Mouse (Mus musculus): ENCODE measurements at regions not wholly inside any gene's neighbourhood (a gene's known extent, or its start where the extent isn't known, plus 50 kb on each side); places are given as distances from the start of the nearest gene placed in this dataset.

- Histone ChIP-seq H3K4me2 (replicated peaks; ENCODE audit: low read depth) (no peak overlapping the region), H3K27ac (replicated peaks) (no peak overlapping the region), H3K36me3 (ENCODE audit: control insufficient read depth, insufficient read depth, low read length) (no peaks in the 10 kb centered on the region), H3K4me3 (ENCODE audit: low read depth, low read length) (no peak overlapping the region), H3K4me1 (replicated peaks; ENCODE audit: control insufficient read depth, insufficient read depth) (no peaks in the 10 kb centered on the region), H3K9me3 (ENCODE audit: control insufficient read depth, low read length) (no peaks in the 10 kb centered on the region), H3K9ac (ENCODE audit: low read length) (no peak overlapping the region), H3K27me3 (ENCODE audit: control insufficient read depth, insufficient read depth, low read length) (no peaks in the 10 kb centered on the region)
- 18% methylated on average over 8 of the region's 8 CpGs for WGBS
- ATAC-seq (ENCODE audit: low FRiP score, low TSS enrichment), result no peak
- TF ChIP-seq CTCF (IDR thresholded peaks at IDR 0.05; ENCODE audit: low read depth) (peak; percentile 47), EP300 (optimal IDR thresholded peaks at IDR 0.05) (no peak)
- DNase-seq (ENCODE audit: low spot score), result no peak
Measured at GRCm38 (mm10) chr8:28579250-28579651, 1131.8 kb downstream of the Poteg start.

GRCm38 (mm10) chr8:28580821-28581220 is 1133.4 kb downstream of the Poteg start:
- no peak overlapping the region for H3K4me2 ChIP-seq (replicated peaks; ENCODE audit: low read depth)
- H3K9me3 ChIP-seq (ENCODE audit: control insufficient read depth, low read length), result no peaks in the 10 kb centered on the region
- H3K36me3 ChIP-seq (ENCODE audit: control insufficient read depth, insufficient read depth, low read length), result no peaks in the 10 kb centered on the region
- TF ChIP-seq EP300 (optimal IDR thresholded peaks at IDR 0.05) (no peak), CTCF (IDR thresholded peaks at IDR 0.05; ENCODE audit: low read depth) (no peak)
- no peak for ATAC-seq (ENCODE audit: low FRiP score, low TSS enrichment)
- no peak for DNase-seq (ENCODE audit: low spot score)
- no peak overlapping the region for H3K9ac ChIP-seq (ENCODE audit: low read length)
- H3K4me1 ChIP-seq (replicated peaks; ENCODE audit: control insufficient read depth, insufficient read depth), result no peaks in the 10 kb centered on the region
- WGBS, result 92% methylated on average over 2 of the region's 2 CpGs
- no peaks in the 10 kb centered on the region for H3K27me3 ChIP-seq (ENCODE audit: control insufficient read depth, insufficient read depth, low read length)
- no peak overlapping the region for H3K27ac ChIP-seq (replicated peaks)
- no peak overlapping the region for H3K4me3 ChIP-seq (ENCODE audit: low read depth, low read length)

GRCm38 (mm10) chr8:28589999-28590398 is 1142.5 kb downstream of the Poteg start:
- Histone ChIP-seq H3K4me2 (replicated peaks; ENCODE audit: low read depth) (no peak overlapping the region), H3K4me3 (ENCODE audit: low read depth, low read length) (no peak overlapping the region), H3K27ac (replicated peaks) (no peak overlapping the region), H3K36me3 (ENCODE audit: control insufficient read depth, insufficient read depth, low read length) (no peaks in the 10 kb centered on the region), H3K9ac (ENCODE audit: low read length) (no peak overlapping the region), H3K4me1 (replicated peaks; ENCODE audit: control insufficient read depth, insufficient read depth) (no peaks in the 10 kb centered on the region), H3K9me3 (ENCODE audit: control insufficient read depth, low read length) (no peaks in the 10 kb centered on the region), H3K27me3 (ENCODE audit: control insufficient read depth, insufficient read depth, low read length) (no peaks in the 10 kb centered on the region)
- TF ChIP-seq CTCF (IDR thresholded peaks at IDR 0.05; ENCODE audit: low read depth) (no peak), EP300 (optimal IDR thresholded peaks at IDR 0.05) (no peak)
- DNase-seq (ENCODE audit: low spot score) (no peak), ATAC-seq (ENCODE audit: low FRiP score, low TSS enrichment) (no peak)

DNA sequence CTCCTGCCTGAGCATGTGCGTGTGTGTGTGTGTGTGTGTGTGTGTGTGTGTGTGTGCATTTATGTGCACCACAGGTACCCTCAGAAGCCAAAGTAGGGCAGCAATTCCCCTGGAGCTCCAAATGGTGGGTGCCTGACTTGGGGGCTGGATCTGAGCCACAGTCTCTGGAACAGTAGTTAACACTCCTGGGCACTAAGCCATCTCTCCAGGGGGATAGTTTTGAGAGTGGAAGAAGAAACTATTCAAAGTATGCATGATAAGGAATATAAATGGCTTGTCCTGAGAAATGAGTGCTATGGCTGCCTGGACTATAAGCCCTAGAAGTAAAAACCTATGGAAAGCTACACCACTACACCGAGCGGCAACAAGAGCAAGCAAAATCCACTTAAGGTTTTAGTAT is 1145.8 kb downstream of the Poteg start:
- H3K9ac ChIP-seq (ENCODE audit: low read length), result no peak overlapping the region
- no peaks in the 10 kb centered on the region for H3K9me3 ChIP-seq (ENCODE audit: control insufficient read depth, low read length)
- H3K4me3 ChIP-seq (ENCODE audit: low read depth, low read length), result no peak overlapping the region
- H3K4me1 ChIP-seq (replicated peaks; ENCODE audit: control insufficient read depth, insufficient read depth), result no peaks in the 10 kb centered on the region
- no peak for ATAC-seq (ENCODE audit: low FRiP score, low TSS enrichment)
- TF ChIP-seq CTCF (IDR thresholded peaks at IDR 0.05; ENCODE audit: low read depth), result no peak
- TF ChIP-seq EP300 (optimal IDR thresholded peaks at IDR 0.05), result no peak
- H3K27me3 ChIP-seq (ENCODE audit: control insufficient read depth, insufficient read depth, low read length), result no peaks in the 10 kb centered on the region
- DNase-seq (ENCODE audit: low spot score), result no peak
- H3K36me3 ChIP-seq (ENCODE audit: control insufficient read depth, insufficient read depth, low read length), result no peaks in the 10 kb centered on the region
- no peak overlapping the region for H3K4me2 ChIP-seq (replicated peaks; ENCODE audit: low read depth)
- no peak overlapping the region for H3K27ac ChIP-seq (replicated peaks)
- 88% methylated on average over 3 of the region's 3 CpGs for WGBS

- 42% methylated on average over 12 of the region's 12 CpGs for WGBS
- H3K4me3 ChIP-seq (ENCODE audit: low read depth, low read length), result no peak overlapping the region
- no peaks in the 10 kb centered on the region for H3K36me3 ChIP-seq (ENCODE audit: control insufficient read depth, insufficient read depth, low read length)
- TF ChIP-seq CTCF (IDR thresholded peaks at IDR 0.05; ENCODE audit: low read depth), result no peak
- TF ChIP-seq EP300 (optimal IDR thresholded peaks at IDR 0.05), result no peak
- no peak overlapping the region for H3K27ac ChIP-seq (replicated peaks)
- H3K27me3 ChIP-seq (ENCODE audit: control insufficient read depth, insufficient read depth, low read length), result no peaks in the 10 kb centered on the region
- DNase-seq (ENCODE audit: low spot score), result no peak
- H3K9ac ChIP-seq (ENCODE audit: low read length), result no peak overlapping the region
- no peak overlapping the region for H3K4me2 ChIP-seq (replicated peaks; ENCODE audit: low read depth)
- no peaks in the 10 kb centered on the region for H3K9me3 ChIP-seq (ENCODE audit: control insufficient read depth, low read length)
- ATAC-seq (ENCODE audit: low FRiP score, low TSS enrichment), result no peak
- H3K4me1 ChIP-seq (replicated peaks; ENCODE audit: control insufficient read depth, insufficient read depth), result no peaks in the 10 kb centered on the region
Measured at GRCm38 (mm10) chr8:28594191-28594590, 1146.7 kb downstream of the Poteg start.

GRCm38 (mm10) chr8:28594606-28595005 is 1147.1 kb downstream of the Poteg start:
- WGBS, result 8% methylated on average over 8 of the region's 8 CpGs
- Histone ChIP-seq H3K4me3 (ENCODE audit: low read depth, low read length) (no peak overlapping the region), H3K9me3 (ENCODE audit: control insufficient read depth, low read length) (no peaks in the 10 kb centered on the region), H3K4me2 (replicated peaks; ENCODE audit: low read depth) (no peak overlapping the region), H3K9ac (ENCODE audit: low read length) (no peak overlapping the region), H3K36me3 (ENCODE audit: control insufficient read depth, insufficient read depth, low read length) (no peaks in the 10 kb centered on the region), H3K27me3 (ENCODE audit: control insufficient read depth, insufficient read depth, low read length) (no peaks in the 10 kb centered on the region), H3K27ac (replicated peaks) (no peak overlapping the region), H3K4me1 (replicated peaks; ENCODE audit: control insufficient read depth, insufficient read depth) (no peaks in the 10 kb centered on the region)
- DNase-seq (ENCODE audit: low spot score) (no peak), ATAC-seq (ENCODE audit: low FRiP score, low TSS enrichment) (no peak)
- no peak for TF ChIP-seq CTCF (IDR thresholded peaks at IDR 0.05; ENCODE audit: low read depth)
- TF ChIP-seq EP300 (optimal IDR thresholded peaks at IDR 0.05), result no peak

All from stomach, postnatal 0 days (tissue).